Mouse (Mus musculus) spleen, postnatal 14 days (tissue): Measurements from ENCODE around the gene Aars2.
A peak's percentile ranks its signal among the peaks of the same experiment; 100 is the strongest.

Experiments
- DNase-seq, 2 experiments: peaks; one replicate each; pipeline ENCODE4 v3.0.0; 2021 to 2022; ENCODE audit warnings: low spot score in 2 of 2

The Aars2 gene

DNA sequence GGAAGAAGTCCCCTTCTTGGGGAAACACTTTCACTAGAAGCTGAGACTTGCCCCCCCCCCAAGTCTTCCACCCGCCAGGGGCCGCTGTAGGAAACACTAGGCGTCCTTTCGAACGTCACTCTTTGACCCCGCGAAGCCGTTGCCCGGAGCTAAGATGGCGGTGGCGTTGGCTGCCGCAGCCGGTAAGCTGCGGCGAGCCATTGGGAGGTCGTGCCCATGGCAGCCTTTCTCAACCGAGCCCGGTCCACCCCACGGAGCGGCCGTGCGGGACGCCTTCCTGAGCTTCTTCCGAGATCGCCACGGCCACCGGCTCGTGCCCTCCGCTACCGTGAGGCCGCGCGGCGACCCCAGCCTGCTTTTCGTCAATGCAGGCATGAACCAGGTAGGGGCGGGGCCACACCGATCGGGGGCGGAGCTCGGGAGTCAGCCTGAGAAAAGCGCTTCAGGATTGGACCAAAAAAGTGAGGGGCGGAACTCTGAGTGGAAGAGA, at the start of gene Aars2:
TSS of gene Aars2 (plus strand) at position 142 of the 490 bp plus-strand sequence.
- peak; percentile 84 to 94 for DNase-seq

DNA sequence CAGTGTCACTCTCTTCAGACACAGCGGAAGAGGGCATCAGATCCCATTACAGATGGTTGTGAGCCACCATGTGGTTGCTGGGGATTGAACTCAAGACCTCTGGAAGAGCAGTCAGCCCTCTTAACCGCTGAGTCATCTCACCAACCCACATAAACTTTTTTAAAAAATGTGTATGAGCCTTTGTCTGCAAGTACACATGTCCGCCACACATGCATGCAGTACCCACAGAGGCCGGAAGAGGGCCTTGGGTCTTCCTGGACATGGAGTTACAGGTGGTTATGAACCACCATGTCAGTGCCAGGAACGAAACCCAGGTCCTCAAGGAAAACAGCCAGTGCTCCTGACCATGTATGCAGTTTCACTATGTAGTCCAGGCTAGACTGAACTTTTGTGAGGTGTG, 49.2 kb upstream of the Aars2 start:
- no peak for DNase-seq

DNA sequence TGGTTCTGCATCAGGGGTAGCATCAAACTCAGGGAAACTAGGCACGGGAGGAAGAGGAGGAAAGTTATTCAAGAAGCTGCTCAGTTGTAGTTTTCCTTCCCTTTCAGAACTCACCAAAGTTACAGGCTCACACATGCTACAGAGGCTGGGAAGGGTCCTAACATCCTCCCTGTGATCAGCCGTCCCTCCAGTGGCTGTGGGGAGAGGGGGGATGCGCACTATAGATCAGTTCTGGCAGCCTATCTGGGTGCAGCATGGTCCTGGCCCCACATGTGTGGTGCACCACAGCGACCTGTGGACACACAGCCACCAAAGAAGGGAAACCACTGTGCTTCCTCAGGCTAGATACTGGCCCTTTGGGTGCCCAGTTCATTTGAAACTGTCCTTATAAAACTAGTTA, 48.1 kb upstream of the Aars2 start:
- no peak for DNase-seq

DNA sequence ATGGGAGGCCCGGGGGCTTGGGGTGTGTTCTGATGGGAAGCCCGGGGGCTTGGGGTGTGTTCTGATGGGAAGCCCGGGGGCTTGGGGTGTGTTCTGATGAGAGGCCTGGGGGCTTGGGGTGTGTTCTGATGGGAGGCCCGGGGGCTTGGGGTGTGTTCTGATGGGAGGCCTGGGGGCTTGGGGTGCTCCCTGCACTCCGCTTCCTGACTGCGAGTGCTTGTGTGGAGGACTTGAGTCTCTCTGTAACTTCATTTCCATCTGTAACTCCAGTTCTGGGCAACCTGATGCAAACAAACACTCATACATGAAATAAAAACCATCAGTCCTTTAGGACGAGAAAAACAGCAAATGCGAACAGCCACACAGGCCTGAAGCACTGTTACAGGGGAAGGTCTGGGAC, 47.6 kb upstream of the Aars2 start:
- no peak for DNase-seq

DNA sequence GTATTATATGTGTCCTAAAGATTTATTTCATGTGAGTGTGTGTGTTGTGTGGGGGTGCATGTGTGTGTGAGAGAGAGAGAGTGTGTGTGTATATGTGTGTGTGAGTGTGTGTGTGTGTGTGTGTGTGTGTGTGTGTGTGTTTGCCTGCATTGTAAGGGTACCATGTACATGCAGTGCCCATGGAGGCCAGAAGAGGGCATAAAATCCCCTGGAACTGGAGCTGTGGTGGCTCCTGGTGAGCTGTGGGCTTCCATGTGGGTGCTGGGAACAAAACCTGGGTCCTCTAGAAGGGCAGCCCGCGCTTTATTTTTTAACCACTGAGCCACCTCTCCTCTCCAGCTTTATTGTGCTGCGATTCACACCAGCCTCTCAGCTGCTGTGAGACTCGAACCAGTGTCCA, 44.1 kb upstream of the Aars2 start:
- DNase-seq: no peak

DNA sequence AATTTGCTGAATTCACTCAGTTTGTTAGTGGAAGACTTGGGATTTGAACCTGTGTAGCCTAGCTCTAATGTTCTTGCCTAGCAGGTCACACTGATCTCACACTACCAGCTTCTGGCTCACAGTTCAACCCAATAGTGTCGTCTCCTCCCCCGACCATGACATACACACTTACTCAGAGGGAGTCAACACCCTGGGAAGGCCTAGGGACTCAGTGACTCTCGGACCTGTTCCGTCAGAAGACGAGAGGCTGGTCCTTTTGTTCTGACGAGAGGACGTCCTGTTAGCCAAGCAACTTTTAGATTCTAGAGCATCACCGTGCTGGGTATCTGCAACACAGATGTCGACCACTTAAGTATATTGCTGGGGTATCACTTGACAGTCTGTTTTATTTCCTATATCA, 42.4 kb upstream of the Aars2 start:
- DNase-seq: no peak

DNA sequence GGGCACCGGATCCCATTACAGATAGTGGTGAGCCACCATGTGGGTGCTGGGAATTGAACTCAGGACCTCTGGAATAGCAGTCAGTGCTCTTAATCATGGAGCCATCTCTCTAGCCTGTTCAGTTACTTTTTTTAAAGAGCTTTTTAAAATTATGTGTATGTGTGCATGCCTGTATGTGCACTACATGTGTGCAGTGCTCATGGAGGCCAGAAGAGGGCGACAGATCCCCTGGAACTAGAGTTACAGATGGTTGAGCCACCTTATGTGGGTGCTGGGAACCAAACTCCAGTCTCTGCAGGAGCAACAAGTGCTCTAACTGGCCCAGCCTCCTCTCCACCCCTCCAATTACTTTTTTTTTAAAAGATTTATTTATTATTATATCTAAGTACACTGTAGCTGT, 39.9 kb upstream of the Aars2 start:
- no peak for DNase-seq

DNA sequence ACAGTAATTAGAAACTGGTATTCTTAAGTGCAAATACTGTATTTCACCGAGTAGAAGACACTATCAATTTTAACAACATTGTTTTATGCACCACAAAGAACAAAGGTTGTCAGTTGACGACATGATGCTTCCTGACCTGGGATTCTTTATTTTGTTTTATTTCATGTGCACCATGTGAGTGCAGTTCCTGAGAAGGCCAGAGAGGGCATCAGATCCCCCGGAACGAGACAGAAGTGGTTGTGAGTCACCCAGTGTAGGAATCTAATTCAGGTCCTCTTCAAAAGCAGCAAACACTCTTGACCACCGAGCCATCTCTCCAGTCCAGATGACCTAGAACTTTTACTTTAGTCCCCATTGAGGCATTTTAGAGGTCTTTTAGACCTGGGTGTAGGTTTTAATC, 38.3 kb upstream of the Aars2 start:
- no peak for DNase-seq

DNA sequence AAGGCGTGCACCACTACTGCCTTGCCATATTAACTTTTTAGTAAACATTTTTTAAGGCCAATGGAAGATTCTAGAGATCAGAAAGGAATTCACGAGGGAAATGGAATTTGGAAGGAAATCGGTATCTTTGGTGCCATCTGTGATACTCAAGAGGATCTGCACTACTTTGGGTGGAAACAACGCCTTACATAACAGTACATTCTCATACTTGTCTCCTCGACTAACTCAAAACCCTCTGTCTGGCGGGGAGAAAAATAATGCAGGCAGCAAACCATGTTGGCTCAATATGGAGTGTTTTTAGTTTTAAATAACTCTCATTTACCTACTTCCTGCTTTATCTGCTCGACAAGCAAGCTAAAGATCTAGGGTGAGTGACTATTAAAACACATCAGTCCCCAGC, 35.9 kb upstream of the Aars2 start:
- no peak for DNase-seq

DNA sequence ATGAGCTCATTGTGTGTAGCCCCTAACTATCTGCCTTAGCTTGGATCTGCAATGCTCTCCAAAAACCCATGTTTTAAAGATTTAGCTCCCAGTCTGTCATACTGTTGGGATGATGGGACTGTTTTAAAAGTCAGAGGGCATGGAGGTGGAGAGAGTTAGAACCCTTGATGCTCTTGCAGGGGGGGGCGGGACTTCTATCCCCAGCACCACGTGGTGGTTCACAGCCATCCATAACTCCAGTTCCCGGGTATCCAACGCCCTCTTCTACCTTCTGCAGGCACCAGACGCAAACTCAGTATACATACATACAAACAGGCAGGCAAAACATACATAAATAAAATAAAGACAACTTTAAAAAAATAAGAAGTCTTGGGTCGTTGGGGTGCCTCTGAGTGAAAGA, 33.0 kb upstream of the Aars2 start:
- DNase-seq: no peak

DNA sequence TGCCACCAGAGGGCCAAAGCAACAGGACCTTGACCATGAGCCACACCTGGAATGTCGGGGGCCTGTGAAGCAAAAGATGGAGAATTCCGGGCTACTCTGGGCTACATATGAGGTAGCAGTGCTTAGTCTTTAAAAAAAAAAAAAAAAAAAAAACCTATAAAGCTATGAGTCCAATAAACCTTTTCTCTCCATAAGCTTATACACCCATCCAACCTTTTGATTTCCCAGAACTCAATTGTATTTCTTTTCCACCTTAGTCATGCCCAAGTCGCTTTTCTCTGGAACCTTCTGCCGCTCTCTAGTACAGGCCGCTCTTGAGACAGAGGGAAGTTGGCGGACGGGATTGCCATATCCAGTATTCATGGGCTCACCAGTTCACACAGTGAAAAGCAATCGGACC, 32.5 kb upstream of the Aars2 start:
- no peak for DNase-seq

DNA sequence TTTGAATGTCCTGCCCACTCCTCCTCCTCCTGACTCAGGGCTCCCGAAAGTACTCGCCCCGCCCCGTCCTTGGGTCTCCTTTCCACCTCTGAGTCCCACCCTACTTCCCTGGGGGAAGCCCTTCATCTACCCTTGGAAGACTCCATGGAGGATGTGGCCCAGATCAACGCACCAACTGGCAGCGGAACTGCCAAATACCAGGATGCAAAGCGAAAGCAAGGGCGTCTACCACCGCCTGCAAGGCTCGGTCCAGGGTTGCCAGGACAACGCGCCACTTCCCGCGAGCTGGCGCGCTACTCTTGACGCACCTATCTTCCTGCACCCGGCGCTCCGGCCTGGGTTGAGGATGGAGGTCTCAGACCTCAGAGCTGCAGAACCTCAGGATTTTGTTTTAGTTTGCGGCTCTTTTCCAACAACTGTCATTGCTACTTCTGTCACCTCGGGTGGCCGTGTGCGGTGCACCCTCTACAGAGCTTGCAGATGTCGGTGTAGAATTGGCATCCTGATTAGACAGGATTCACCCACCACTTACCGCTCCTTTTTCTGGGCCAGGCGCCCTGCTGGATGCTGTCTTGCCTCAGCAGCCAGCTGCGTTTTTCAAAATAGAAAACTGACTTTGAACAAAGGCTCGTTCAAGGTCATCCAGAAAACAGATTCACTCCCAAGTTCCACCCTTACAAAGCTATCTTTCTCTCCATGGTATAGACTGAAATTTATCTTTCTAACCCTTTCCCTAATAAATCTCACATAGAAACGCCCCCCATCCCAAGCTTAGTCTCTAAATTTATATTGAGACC, 31.8 kb upstream of the Aars2 start, which contains the start of gene Spats1:
TSS of gene Spats1 (minus strand) at position 747 of the 797 bp plus-strand sequence.
- peak in 1 of 2 experiments; percentile 12 for DNase-seq

DNA sequence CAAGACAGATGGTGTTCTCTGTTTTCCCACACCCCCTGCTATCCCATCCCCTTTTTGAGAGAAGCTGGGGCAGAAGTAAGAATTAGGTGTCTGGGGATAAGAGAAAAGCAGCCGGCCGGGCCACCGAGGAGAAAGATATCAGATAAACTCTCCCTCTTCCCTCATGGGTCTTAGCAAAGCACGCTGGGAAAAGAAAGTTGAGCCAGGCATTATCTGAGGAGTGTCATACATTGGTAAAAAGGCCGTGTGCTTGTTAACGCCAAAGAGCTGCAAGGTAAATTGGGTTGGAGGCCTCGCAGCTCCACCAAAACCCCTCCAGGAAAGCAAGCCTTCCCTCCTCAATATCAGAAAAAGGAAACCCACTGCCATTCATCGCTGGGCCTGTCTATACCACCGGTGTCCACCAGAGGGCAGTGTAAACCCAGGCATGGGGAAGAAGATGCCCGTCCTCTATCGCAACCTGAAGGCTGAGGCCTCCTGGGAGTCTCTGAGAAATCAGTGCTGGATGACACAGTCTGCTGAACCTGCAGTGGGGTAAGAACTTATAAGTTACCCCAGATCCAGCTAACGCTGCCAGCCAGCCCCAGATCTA, 28.3 kb upstream of the Aars2 start:
- DNase-seq: peak; percentile 62 to 80

DNA sequence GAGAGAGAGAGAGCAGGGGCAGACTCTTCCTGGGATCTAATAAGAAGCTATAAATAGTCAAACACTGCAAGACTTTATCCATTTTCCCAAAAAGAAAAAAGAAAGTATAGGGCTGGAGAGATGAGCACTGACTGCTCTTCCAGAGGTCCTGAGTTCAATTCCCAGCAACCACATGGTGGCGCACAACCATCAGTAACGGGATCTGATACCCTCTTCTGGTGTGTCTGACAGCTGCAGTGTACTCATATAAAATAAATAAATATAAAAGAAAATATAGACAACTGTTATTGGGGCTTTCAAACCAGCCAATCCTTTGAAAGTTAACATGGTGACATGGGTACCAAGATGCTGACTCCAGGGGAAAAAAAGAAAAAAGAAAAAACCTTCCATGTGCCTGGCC, 26.2 kb upstream of the Aars2 start:
- no peak for DNase-seq

DNA sequence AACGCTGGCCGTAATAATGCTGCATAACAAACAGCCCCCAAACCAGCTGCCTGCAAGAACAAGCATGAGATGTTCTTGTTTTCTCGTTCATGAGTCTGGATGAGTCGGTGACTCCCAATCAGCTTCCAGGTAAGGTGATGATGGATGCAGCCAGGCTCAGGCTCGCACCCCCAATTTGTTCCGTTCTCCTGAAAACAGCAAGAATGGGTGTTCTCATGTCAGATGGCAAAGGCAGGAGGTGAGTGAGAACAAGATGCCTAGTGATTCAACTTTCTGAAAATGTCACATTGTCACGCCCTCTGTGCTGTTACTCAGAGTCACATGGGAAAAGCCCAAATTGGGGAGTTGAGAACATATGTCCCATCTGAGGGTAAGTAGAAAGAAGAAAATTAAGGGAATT, 21.1 kb upstream of the Aars2 start:
- DNase-seq: no peak

DNA sequence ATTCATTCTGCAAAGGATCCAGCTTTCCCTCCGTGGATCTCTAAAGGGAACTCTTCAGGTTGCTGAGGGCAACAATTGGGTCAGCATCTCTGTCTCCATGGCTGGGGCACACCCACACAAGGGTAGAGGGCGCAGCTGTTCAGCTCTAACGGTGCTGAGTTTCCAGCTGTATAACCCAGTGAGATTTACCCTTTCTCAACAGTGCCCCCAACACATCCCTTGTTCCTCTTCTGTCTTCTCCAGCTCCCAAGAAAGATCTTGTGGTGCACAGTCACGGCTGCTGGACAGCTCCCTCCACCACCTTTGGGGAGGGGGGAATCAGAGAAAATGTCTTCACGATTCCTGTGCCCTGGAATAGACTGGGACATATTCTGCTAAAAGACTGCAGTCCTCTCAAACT, 19.4 kb upstream of the Aars2 start:
- DNase-seq: no peak

DNA sequence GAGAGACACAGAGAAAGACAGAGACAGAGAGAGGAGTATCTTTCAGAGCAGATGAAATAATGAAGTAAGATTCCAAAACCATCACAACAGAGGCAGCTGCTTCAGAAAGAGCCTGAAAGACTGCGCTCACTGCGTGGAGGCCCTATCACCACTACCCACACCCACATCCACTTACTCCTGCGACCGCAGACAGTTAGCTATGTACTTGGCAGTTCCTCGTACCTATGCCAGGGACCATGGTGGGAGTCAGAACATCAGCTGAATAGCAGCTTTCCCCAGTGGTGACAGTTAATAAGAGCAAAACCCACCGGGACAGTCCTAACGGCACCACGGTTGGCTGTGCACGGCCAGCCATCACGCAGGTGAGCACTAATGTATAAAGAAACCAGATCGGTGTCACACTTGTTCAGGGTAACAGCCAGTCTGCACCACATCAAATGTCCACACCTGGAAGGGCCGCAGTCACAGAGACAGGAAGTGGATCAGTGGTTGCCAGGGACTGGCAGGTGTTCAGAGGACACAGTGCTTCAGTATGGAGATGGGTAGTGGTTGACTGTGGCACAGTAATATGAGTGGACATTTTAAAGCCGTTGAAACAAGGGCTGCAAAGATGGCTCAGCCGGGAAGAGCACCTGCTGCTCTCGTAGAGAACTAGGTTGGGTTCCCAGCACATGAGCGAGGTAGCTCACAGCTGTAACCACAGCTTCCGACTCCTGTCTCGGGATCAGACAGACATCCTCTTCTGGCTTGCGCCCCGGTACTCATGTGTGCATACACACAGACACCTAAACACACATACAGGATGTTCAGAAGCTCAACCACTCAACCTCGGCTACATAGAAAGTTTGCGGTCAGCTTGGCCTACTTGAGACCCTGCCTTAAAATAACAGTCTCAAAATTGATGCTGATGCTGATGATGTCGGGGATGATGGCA, 18.1 kb upstream of the Aars2 start:
- no peak for DNase-seq

DNA sequence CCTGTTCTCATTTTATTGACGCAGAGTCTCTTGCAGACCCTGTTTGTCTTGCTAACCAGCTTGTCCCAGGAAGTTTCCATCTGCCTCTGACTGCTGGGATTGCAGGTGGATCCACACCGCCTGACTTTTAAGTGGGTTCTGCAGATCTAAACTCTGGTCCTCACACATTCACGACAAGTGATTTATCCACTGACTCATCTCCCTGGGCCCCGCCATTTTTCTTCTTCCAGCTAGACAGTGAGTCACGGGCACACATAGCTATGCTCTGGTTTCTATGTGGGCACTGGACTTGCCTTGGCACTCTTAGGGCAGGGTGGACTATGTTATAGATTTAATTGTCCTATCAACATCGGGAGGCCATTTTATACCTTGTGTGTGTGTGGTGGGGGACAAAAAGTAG, 16.9 kb upstream of the Aars2 start:
- DNase-seq: no peak

DNA sequence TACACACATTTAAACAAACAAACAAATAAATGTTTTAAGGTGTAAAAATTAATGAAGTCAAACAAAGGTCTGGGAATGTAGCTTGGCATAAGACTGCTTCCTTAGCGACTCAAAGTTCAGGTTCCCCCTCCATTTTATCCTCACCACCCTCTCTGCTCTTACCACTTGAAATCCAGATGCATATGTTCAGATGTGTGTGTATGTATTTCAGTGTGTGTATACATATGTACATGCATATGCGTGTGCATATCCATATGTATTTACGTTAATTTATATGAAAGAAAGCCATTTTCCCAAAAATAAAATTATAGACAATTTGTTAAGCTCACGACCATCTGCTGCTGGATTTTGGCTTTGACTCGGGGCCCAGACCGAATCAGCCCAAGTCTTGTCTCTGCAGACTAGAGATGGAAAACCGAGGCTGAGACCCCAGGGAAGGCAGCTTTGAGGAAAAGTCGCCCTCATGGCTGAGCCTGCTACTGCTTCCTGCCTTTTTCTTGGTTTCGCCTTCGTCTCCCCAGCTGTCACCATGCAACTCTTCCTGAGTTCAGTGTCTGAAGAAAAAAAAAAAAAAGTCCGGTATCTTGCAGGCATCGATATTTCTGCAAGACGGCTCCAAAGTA, 16.0 kb upstream of the Aars2 start:
- no peak for DNase-seq

DNA sequence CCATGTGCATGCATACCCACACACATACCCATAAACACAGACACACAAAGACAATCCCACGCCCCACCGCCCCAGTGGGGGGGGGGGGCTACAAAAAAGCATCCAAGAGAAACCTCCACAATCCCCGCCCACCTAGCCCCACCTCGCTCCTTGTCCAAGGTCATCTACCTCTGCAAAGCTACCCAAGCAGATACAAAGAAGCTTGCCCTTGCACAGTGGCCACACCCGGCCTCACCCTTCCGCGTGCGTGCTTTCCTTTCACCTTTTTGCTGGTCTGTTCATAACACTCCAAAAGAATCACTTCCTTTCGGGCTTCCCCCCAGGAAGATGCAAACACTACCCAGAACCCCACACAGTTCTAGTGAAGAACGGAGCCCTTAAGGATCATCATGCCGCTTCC, 11.2 kb upstream of the Aars2 start:
- DNase-seq: no peak

DNA sequence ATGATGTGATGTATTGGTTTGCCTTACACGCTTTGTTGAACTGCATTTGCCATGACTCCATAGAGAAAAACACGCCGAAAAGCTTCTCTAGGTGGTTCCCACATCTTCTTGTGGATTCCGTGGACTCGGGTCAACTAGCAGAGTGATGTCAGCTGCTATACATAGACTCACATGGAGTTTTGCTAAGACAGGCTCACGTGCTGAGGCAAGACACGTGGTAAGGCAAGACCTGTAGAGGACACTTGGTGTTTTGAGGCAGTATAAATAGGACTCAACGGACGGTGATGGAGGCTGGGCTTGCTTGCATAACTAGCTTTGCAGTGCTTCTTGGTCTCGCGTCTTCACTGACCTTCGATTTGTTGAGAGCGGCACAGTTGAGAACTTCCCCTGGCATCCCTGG, 8.2 kb upstream of the Aars2 start:
- DNase-seq: no peak

DNA sequence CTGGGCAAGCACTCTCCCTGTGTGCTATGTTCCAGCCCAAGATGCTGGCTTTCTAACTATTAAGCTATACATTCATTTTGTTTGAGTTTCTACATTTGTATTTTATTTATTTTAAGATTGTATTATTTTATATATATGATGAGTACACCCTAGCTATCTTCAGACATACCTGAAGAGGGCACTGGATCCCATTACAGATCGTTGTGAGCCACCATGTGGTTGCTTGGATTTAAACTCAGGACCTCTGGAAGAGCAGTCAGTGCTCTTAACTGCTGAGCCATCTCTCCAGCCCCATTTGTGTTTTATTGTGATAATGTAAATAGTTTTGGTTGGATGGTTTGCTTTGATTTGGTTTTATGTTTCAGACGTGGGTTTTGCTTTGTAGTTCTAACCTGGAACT, 7.1 kb upstream of the Aars2 start:
- no peak for DNase-seq
